Mouse (Mus musculus): ENCODE measurements at regions not wholly inside any gene's neighbourhood (a gene's known extent, or its start where the extent isn't known, plus 50 kb on each side); places are given as distances from the start of the nearest gene placed in this dataset.

DNA sequence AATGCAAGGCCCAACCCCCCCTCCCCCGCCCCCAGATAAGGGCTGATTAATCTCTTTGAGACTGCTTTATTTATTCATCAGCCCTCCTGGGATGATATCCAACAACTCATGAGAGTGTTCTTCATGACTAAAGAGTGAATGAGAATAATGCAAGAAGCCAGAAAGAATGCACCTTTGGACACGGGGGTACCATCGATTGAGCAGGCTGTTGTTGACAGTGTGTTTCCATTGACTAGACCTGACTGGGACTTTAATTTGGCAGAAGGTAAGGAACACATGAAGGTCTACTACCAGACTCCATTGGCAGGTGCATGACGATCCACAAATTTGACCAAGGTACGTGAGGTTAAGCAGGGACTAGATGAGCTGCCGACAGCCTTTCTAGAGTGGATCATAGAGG is 266.5 kb upstream of the Ell2 start:
- TF ChIP-seq POLR2A (IDR thresholded peaks at IDR 0.05; ENCODE audit: insufficient read length, low read depth) = no peak
- TF ChIP-seq POLR2AphosphoS2 (IDR thresholded peaks at IDR 0.05; ENCODE audit: insufficient read length, low read depth) = no peak
- TF ChIP-seq MYOG (IDR thresholded peaks at IDR 0.05; ENCODE audit: control insufficient read depth in 1 of 3, insufficient read depth in 1 of 3, insufficient read length in 2 of 3, low read depth in 2 of 3) = no peak
